Mouse (Mus musculus): ENCODE measurements around the gene Sh3gl1. TPM values are rescaled to one million over a fixed set of nuclear protein-coding genes. Genes with fewer than 3 reads are reported as not detected.

The Sh3gl1 gene
- total and polyA plus RNA-seq, 3 experiments, result 41.0 to 78.4 TPM; not detected in 1

DNA sequence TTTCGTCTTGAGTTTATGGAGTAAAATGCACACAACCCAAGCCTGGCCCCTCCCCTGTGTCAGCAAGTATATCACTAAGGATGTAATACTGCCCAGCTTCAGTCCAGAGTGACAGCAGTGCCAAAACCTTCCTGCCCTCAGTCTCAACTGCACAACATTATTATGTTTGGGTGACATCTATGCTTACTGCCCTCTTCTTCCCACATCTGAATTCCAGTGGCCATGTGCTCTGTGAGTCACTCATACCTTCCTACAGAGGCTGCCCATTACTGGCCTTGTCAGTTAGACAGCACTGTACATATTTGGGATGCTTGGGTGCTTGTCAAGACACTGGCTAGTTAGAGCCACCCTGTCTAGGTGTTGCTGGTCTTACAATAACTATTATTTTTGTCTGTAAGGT lies 10.1 kb downstream of the Sh3gl1 start:
- DNase-seq (ENCODE audit: low read depth, low spot score), result no peak
- Histone ChIP-seq H3K27me3 (ENCODE audit: control insufficient read depth in 1 of 2, insufficient read depth in 2 of 2, low read length in 2 of 2) (no peaks in the 10 kb centered on the region), H3K4me3 (ENCODE audit: control insufficient read depth in 1 of 2, insufficient read depth in 1 of 2, low read depth in 2 of 2, low read length in 2 of 2) (no peak overlapping the region), H3K4me1 (ENCODE audit: control insufficient read depth in 1 of 2, insufficient read depth in 2 of 2, low read length in 2 of 2) (peaks cover 9 to 11% of the 10 kb centered on the region in 2 experiments), H3K9ac (ENCODE audit: control insufficient read depth, low read depth, low read length, poor library complexity, severe bottlenecking) (no peak overlapping the region), H3K27ac (ENCODE audit: control insufficient read depth, low read depth, low read length) (no peak overlapping the region), H3K36me3 (ENCODE audit: control insufficient read depth in 1 of 2, insufficient read depth in 2 of 2, low read length in 2 of 2) (peaks cover 8 to 15% of the 10 kb centered on the region in 2 experiments), H3K79me2 (ENCODE audit: control insufficient read depth, insufficient read depth, low read length, poor library complexity) (peaks cover 47% of the 10 kb centered on the region), H3K9me3 (replicated peaks; ENCODE audit: insufficient read depth, low read length) (no peaks in the 10 kb centered on the region)
- no peak for TF ChIP-seq POLR2AphosphoS5 (IDR thresholded peaks at IDR 0.05; ENCODE audit: borderline replicate concordance, low read depth, low read length)
- no peak for TF ChIP-seq MAZ (IDR thresholded peaks at IDR 0.05; ENCODE audit: low read depth, low read length)
- TF ChIP-seq MAX (IDR thresholded peaks at IDR 0.05; ENCODE audit: low read length), result no peak
- TF ChIP-seq E2F4 (IDR thresholded peaks at IDR 0.05; ENCODE audit: borderline replicate concordance, low read depth, low read length), result no peak
- TF ChIP-seq NRF1 (IDR thresholded peaks at IDR 0.05; ENCODE audit: insufficient read depth, low read depth, low read length, poor library complexity, severe bottlenecking), result no peak
- TF ChIP-seq ZMIZ1 (IDR thresholded peaks at IDR 0.05; ENCODE audit: low read depth, low read length), result no peak
- no peak for TF ChIP-seq TBP (IDR thresholded peaks at IDR 0.05; ENCODE audit: low read depth, low read length)
- no peak for TF ChIP-seq MYC (IDR thresholded peaks at IDR 0.05; ENCODE audit: low read depth, low read length)

DNA sequence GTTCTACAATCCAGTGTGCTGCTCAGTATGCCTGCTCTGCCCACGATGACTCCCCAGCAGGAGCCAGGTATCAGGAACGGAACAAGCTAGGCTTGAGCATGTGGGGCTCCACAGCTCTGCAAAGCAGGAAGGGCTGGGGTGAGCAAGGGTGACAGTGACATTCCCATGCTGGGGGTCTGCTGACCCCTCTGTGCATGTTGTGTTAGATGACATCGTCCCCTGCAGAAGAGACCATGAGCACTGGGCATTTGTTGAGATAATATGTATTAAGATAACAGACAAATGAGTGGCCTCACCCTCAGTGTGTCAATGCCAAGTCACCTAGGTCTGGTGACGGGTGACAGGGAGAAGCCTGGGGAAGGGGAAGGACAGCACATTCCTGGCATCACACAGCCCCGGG lies 11.5 kb downstream of the Sh3gl1 start:
- Histone ChIP-seq H3K79me2 (ENCODE audit: control insufficient read depth, insufficient read depth, low read length, poor library complexity) (peaks cover 34% of the 10 kb centered on the region), H3K27me3 (ENCODE audit: control insufficient read depth in 1 of 2, insufficient read depth in 2 of 2, low read length in 2 of 2) (no peaks in the 10 kb centered on the region), H3K4me1 (ENCODE audit: control insufficient read depth in 1 of 2, insufficient read depth in 2 of 2, low read length in 2 of 2) (no peaks in the 10 kb centered on the region), H3K36me3 (ENCODE audit: control insufficient read depth in 1 of 2, insufficient read depth in 2 of 2, low read length in 2 of 2) (peaks cover 0 to 15% of the 10 kb centered on the region in 2 experiments; a peak in 2 of 4 replicates), H3K4me3 (ENCODE audit: control insufficient read depth in 1 of 2, insufficient read depth in 1 of 2, low read depth in 2 of 2, low read length in 2 of 2) (no peak overlapping the region), H3K9me3 (replicated peaks; ENCODE audit: insufficient read depth, low read length) (no peaks in the 10 kb centered on the region), H3K9ac (ENCODE audit: control insufficient read depth, low read depth, low read length, poor library complexity, severe bottlenecking) (no peak overlapping the region), H3K27ac (ENCODE audit: control insufficient read depth, low read depth, low read length) (no peak overlapping the region)
- DNase-seq (ENCODE audit: low read depth, low spot score), result no peak
- TF ChIP-seq MAX (IDR thresholded peaks at IDR 0.05; ENCODE audit: low read length) (no peak), RAD21 (IDR thresholded peaks at IDR 0.05; ENCODE audit: low read depth, low read length) (no peak), GATA1 (IDR thresholded peaks at IDR 0.05; ENCODE audit: low read depth, low read length) (no peak), HCFC1 (IDR thresholded peaks at IDR 0.05; ENCODE audit: low read depth, low read length) (no peak), RCOR1 (IDR thresholded peaks at IDR 0.05; ENCODE audit: low read depth, low read length) (no peak), GABPA (IDR thresholded peaks at IDR 0.05; ENCODE audit: low read depth, low read length) (no peak), CTCF (IDR thresholded peaks at IDR 0.05 in 2 of 3, conservative IDR thresholded peaks at IDR 0.05 in 1 of 3; ENCODE audit: control insufficient read depth in 1 of 3, insufficient read depth in 1 of 3, low read depth in 2 of 3, low read length in 3 of 3, poor library complexity in 1 of 3, severe bottlenecking in 1 of 3) (no peak)

DNA sequence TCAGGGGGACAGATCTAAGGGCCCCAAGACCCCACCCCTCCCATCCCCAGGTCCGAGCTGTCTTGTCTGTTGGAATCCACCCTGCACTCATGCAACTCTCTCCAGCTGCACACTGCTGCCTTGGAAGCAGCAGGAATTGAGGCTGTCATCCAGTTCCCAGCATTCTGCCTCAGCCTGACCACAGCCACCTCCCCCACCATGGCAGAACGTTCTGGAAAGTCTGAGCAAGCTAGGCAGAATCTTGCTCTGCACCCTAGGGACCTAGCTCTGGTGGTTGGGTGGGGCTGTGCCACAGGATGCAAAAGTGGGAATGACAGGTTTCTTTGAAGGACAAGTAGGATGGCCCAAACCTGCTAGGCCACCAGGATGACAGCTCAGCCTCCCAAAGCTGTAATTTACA lies 12.0 kb downstream of the Sh3gl1 start:
- Histone ChIP-seq H3K9ac (ENCODE audit: control insufficient read depth, low read depth, low read length, poor library complexity, severe bottlenecking) (no peak overlapping the region), H3K36me3 (ENCODE audit: control insufficient read depth in 1 of 2, insufficient read depth in 2 of 2, low read length in 2 of 2) (peaks cover 0 to 12% of the 10 kb centered on the region in 2 experiments; a peak in 2 of 4 replicates), H3K4me1 (ENCODE audit: control insufficient read depth in 1 of 2, insufficient read depth in 2 of 2, low read length in 2 of 2) (no peaks in the 10 kb centered on the region)

More for the DNA sequence above, 12.0 kb downstream of the Sh3gl1 start:
- Histone ChIP-seq H3K27ac (ENCODE audit: control insufficient read depth, low read depth, low read length) (no peak overlapping the region), H3K4me3 (ENCODE audit: control insufficient read depth in 1 of 2, insufficient read depth in 1 of 2, low read depth in 2 of 2, low read length in 2 of 2) (no peak overlapping the region), H3K79me2 (ENCODE audit: control insufficient read depth, insufficient read depth, low read length, poor library complexity) (peaks cover 30% of the 10 kb centered on the region), H3K27me3 (ENCODE audit: control insufficient read depth in 1 of 2, insufficient read depth in 2 of 2, low read length in 2 of 2) (no peaks in the 10 kb centered on the region), H3K9me3 (replicated peaks; ENCODE audit: insufficient read depth, low read length) (no peaks in the 10 kb centered on the region)
- no peak for DNase-seq (ENCODE audit: low read depth, low spot score)
- TF ChIP-seq POLR2AphosphoS2 (IDR thresholded peaks at IDR 0.05; ENCODE audit: low read length), result no peak
- no peak for TF ChIP-seq NELFE (IDR thresholded peaks at IDR 0.05; ENCODE audit: low read depth, low read length)
